Mouse (Mus musculus): ENCODE results near the gene Tnni3k.

Gene Tnni3k

GRCm38 (mm10) chr3:154764115-154764514 lies 291.1 kb downstream of the Tnni3k start:
- no peak for DNase-seq (ENCODE audit: low spot score in 2 of 2)

- no peak for DNase-seq (ENCODE audit: low spot score in 2 of 2)
Observed at GRCm38 (mm10) chr3:154763374-154763773, 291.8 kb downstream of the Tnni3k start.

- DNase-seq (ENCODE audit: low spot score in 2 of 2): no peak
Observed at GRCm38 (mm10) chr3:154761108-154761507, 294.1 kb downstream of the Tnni3k start.

- DNase-seq (ENCODE audit: low spot score in 2 of 2): no peak
Observed at GRCm38 (mm10) chr3:154758089-154758488, 297.1 kb downstream of the Tnni3k start.

GRCm38 (mm10) chr3:154755225-154755624 lies 300.0 kb downstream of the Tnni3k start:
- DNase-seq (ENCODE audit: low spot score in 2 of 2): no peak

DNA sequence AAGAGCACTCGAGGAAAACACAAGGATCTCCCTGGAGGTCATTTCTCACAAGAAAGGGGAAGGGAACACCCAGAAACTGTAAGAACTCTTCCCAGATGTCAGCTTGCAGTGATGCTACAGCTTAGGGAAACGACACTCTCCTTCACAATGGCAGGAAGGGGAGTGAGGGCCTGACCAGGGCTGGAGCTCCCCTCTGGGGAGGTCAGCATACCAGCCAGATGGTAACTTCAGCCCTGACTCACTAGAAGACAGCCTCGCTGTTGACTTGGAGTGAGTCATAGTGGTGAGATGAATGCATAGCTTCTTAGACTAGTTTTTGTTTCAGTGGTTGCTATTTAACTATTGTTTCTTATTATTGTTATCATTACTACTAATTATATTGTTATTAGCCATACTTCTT lies 300.7 kb downstream of the Tnni3k start:
- DNase-seq (ENCODE audit: low spot score in 2 of 2): no peak

DNA sequence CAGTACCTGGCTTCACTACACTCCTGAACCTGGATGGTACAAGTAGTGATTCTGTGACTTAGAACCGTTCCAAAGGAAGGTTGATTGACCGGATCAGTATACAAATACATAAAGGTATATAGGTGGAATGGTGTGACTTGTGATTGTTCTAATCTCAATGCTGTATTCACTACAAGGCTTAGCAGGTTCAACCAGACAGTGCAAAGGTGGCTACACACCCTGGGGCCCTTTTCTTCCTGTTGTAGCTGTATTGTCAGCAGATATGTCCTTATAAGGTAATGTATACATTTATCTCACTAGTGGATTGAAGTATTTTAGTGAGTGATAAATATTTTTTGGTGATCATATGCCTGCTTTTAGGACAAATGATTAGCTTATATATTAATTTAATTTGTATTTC lies 310.9 kb downstream of the Tnni3k start:
- no peak for DNase-seq (ENCODE audit: low spot score in 2 of 2)

- no peak for DNase-seq (ENCODE audit: low spot score in 2 of 2)
Observed at GRCm38 (mm10) chr3:154742927-154743326, 312.3 kb downstream of the Tnni3k start.

DNA sequence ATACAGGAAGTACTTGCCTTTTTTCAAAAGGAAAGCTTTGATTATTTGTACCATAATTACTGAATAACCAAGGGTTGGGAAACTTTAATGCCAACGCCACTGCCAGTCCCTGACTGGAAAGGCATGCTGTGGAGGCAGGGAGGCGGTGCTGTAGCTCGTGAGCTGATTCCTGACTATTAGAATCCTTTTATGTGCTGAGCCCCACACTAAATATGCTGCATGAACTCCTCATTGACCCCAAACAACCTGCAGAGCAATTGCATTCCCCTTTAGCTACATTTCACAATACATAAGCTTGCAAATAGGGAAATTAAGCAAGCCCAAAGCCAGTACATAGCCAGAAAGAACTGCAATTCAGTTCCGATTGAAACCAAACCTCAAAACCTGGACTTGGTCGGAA lies 313.7 kb downstream of the Tnni3k start:
- no peak for DNase-seq (ENCODE audit: low spot score in 2 of 2)

All from right cerebral cortex, postnatal 36 days (tissue).